Mouse (Mus musculus) mature B cell (primary cell): ENCODE data around the gene Rtn4ip1.

Experiments used
- in situ Hi-C: fragments of 300-500 bp; cut with MboI; formaldehyde crosslinking; loops from 2 replicates; pipeline ENCODE4 v1.14.3; 2019

Gene Rtn4ip1

GRCm38 (mm10) chr10:44002004-44002940 lies 100.7 kb downstream of the Rtn4ip1 start:
- in situ Hi-C loops = no loop called here

GRCm38 (mm10) chr10:44002995-44003524 lies 101.5 kb downstream of the Rtn4ip1 start:
- in situ Hi-C loops = no loop called here

- in situ Hi-C loops = no loop called here
Observed at GRCm38 (mm10) chr10:44003551-44004151, 102.0 kb downstream of the Rtn4ip1 start.

- in situ Hi-C loops = no loop called here
Observed at GRCm38 (mm10) chr10:44004221-44004751, 102.7 kb downstream of the Rtn4ip1 start.

GRCm38 (mm10) chr10:44005677-44006641 lies 104.4 kb downstream of the Rtn4ip1 start:
- in situ Hi-C loops = no loop called here
